Mouse (Mus musculus): ENCODE results near the gene Mrps9. TPM values are rescaled to one million over a fixed set of nuclear protein-coding genes. Genes with fewer than 3 reads are reported as not detected.

The Mrps9 gene
- polyA plus RNA-seq, 3 experiments from 2014 or later = 74.7 to 94.5 (median 76.9) TPM

DNA sequence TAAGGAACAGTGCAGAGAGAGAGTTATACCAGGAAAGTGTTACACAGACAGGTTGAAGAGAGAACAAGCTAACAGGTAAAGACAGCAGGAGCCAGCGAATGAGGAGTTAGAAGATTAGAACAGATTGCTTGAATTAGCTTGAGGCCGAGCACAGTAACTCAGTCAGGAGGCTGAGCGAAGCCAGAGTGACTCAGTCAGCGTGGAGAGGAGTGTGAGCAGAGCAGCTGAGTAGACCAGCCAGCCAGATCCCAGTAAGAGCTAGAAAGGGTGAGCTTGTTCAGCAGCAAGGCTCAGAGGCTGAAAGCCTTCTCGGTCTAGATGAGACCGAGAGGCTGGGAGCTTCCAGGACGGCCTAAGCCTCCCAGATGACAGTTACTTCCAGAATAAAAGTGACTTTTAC is 55.7 kb downstream of the Mrps9 start:
- ATAC-seq = no peak

DNA sequence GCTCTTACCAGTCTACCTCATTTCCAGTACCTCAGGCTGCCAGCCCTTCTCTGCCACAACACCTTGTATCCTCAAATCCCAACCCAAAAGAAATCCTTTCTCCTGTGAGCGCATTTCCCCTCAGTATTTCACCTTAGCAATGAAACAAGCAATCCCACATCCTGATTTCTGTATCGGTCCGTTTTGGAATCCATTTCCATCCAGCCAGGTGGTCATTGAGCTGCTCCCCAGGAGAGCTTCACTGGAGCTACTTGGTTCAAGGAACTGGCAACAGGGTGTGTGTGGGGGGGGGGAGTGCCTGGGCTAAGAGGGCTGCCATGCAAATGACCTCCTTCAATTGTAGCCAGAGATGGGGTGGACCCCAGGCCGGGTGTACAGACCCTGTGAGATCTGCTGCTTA is 56.1 kb downstream of the Mrps9 start:
- ATAC-seq = no peak

DNA sequence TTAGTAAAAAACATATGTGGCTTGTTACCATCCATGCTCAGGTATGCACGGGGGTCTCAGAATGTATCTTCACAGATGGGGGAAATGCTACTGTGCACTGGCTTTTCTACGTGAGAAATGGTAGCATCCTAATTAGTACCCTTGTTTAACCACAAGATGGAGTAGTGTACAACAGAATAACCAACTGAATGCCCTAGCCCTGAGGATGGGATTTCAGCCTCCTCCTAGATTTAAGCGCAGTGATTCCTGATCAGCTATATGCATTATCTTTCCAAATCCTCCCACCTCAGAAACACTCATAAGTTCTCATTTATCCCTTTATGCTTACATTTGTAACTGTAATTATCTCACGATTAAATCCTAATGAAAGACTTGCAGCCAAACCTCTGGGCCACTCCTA is 64.0 kb downstream of the Mrps9 start:
- ATAC-seq = peak; percentile 83

DNA sequence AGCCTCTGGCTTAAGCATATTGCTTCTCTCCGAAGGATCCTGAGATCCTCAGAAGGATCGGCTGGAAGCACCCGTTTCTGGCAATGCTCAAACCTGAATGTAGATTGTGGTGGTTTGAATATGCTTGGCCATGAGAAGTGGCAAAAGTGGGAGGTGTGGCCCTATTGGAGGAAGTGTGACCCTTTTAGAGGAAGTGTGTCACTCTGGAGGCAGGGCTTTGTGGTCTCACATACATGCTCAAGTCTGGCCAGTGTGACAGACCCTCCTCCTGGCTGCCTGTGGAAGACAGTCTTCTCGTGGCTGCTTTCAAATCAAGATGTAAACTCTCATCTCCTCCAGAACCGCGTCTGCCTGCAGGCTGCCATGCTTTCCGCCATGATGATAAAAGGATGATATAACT is 65.7 kb downstream of the Mrps9 start:
- ATAC-seq = no peak

DNA sequence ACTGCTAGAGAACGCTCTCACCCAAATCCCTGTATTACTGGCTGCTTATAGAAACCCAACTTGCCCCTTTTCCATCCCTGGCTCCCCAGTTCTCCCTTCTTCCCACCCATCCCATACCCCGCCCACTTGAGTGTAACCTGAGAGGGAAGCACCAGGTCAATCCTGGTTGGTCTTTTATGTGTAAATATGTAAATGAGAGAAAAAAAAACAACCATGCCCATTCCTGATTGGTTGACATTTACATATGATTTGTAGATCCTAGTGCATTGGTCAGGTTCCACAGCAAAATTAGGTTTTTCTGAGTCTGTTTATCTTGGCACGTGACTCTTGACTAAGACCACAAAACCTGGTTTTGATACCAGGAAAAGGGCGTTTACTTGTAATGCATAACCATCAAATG is 66.9 kb downstream of the Mrps9 start:
- no peak for ATAC-seq

DNA sequence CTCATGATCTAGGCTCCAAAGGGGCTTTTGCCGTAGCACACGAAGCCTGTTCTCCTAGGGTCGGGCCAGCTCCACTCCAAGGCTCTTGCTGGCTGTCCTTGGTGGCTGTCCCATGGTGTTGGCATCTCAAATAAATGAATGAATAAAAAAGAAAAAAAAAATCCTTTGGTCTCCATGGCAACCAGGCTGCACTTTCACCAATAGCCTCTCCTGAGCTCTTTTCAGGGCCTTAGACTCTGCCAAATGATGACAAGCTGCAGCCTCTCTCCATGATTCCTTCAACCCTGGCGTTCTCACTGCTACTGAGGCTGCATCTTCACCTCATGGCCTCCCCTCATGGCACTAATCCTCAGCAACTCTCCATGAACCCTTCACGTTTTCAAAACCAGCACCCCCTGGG is 72.9 kb downstream of the Mrps9 start:
- ATAC-seq = no peak

DNA sequence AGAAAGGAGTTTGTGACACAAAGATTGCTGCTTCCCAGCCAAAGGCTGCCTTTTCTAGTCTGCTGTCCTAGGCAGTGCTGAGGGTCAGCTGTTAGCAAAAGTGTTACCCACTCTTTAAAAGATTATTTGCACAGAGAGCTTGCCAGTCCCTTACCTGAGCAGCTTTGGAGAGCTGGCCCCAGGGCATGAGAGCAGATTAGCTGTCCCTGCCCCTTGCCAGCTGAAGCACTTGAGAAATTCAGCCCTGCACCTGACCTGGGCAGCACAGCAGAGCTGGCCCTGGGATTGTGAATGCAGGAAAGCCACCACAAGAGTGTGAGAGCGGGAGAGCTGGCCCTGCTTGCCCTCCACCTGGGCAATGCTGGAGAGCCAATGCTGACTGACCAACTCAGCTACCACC is 82.6 kb downstream of the Mrps9 start:
- no peak for ATAC-seq

DNA sequence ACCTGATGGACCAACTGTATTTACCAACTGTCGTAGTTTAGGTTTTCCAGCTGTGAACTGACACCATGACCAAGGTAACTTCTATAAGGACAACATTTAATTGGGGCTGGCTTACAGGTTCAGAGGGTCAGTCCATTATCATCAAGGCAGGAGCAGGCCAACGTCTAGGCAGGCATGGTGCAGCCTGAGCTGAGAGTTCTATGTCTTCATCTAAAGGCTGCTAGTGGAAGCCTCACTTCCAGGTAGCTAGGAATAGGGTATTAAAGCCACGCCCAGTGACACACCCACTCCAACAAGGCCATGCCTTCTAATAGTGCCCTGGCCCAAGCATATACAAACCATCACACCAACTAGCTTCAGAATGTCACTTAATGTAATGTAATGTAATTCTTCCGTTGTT is 97.5 kb downstream of the Mrps9 start:
- ATAC-seq = no peak

DNA sequence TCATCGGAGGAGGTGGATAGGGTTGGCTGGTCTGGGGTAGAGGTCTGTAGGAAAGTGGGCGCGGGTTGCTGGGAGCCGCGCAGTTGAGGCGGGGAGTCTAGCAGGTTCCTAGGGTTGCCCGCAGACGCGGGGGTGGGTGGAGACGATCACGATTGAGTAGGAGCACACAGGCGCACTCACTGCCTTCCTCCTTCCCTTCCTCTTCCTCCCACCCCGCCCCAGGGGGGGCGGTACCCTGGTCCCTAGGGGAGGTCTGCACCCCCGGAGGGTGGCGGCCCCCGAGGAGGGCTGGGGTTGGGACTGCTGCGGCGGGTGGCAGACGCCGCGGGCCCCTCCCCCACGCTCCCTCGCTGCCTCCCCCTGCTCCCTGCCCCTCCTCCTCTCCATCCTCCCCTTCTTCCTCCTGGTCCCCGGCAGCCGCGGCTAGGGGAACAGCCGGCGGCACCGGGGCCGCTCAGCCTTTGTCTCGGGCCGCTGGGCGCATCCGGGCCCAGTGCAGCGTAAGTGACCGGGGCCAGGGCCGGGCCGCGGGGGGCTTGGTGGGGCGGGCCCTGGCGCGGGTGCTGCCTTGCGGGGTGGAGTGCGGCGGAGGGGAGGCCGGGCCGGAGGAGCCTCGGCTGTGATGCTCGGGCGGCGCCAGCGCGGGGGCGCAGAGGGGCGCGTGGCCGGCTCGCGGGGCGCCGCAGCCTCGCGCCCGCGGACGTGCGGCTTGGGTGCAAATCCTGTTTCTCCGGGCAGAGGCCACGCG is 101.9 kb downstream of the Mrps9 start, which contains the start of gene Gpr45:
Gene Gpr45 (plus strand): TSS at position 139 of the 748 bp plus-strand sequence.
- peak; percentile 59 for ATAC-seq

DNA sequence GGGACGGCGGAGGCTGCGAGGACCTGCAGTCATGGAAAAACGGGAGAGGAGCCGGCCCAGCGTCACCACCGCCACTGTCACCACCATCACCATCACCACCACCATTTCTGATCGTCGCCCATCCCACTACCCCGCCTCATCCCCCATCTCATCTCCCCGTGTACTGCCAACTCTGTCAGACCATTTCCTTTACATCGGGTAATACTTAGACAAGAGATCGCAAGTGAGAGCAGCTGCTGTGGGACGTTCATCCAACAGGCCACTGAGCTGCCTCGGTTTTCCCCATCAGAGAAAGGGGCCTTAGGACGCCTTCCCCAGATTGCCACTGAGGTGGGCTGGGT is 102.4 kb downstream of the Mrps9 start:
- peak; percentile 49 for ATAC-seq

Other genes starting within 250 kb of the Mrps9 start
- not detected for gene Pou3f3, start 155.5 kb upstream of the Mrps9 start, polyA plus RNA-seq (2017; shearing (Covaris generic))
- 10 to 100 TPM in 1 of 3 experiments, 1 to 10 TPM in 2; 8.2 to 10.1 (median 9.7) TPM for gene Gpr45, start 101.6 kb downstream of the Mrps9 start, polyA plus RNA-seq (2017; shearing (Covaris generic))
- gene Tgfbrap1, start 247.4 kb downstream of the Mrps9 start, polyA plus RNA-seq (2017; shearing (Covaris generic)) = 1 to 10 TPM; 5.3 to 8.9 (median 7.8) TPM
- 10 to 100 TPM; 13.8 to 16.3 (median 15.0) TPM for gene AI597479, start 247.5 kb downstream of the Mrps9 start, polyA plus RNA-seq (2017; shearing (Covaris generic))

All from inflammation-experienced regulatory T-cells, adult 6 months (primary cell).